Mouse (Mus musculus): ENCODE measurements around the gene Adh7. TPM values are rescaled to one million over a fixed set of nuclear protein-coding genes. Genes with fewer than 3 reads are reported as not detected.

Gene Adh7
- polyA plus RNA-seq, 1 experiment = 0.02 TPM

- no peak for DNase-seq (ENCODE audit: extremely low spot score in 1 of 2, low spot score in 1 of 2)
Measured at GRCm38 (mm10) chr3:138222511-138222910, 5.0 kb downstream of the Adh7 start.

GRCm38 (mm10) chr3:138222952-138223351 is 5.4 kb downstream of the Adh7 start:
- peak; percentile 19 to 78 for DNase-seq (ENCODE audit: extremely low spot score in 1 of 2, low spot score in 1 of 2)

- DNase-seq (ENCODE audit: extremely low spot score in 1 of 2, low spot score in 1 of 2) = no peak
Measured at GRCm38 (mm10) chr3:138224363-138224954, 6.9 kb downstream of the Adh7 start.

GRCm38 (mm10) chr3:138225331-138225730 is 7.8 kb downstream of the Adh7 start:
- no peak for DNase-seq (ENCODE audit: extremely low spot score in 1 of 2, low spot score in 1 of 2)

- no peak for DNase-seq (ENCODE audit: extremely low spot score in 1 of 2, low spot score in 1 of 2)
Measured at GRCm38 (mm10) chr3:138225853-138226252, 8.3 kb downstream of the Adh7 start.

- DNase-seq (ENCODE audit: extremely low spot score in 1 of 2, low spot score in 1 of 2) = no peak
Measured at GRCm38 (mm10) chr3:138226476-138226875, 8.9 kb downstream of the Adh7 start.

GRCm38 (mm10) chr3:138227082-138227481 is 9.5 kb downstream of the Adh7 start:
- DNase-seq (ENCODE audit: extremely low spot score in 1 of 2, low spot score in 1 of 2) = no peak

- no peak for DNase-seq (ENCODE audit: extremely low spot score in 1 of 2, low spot score in 1 of 2)
Measured at GRCm38 (mm10) chr3:138227782-138228181, 10.2 kb downstream of the Adh7 start.

GRCm38 (mm10) chr3:138229448-138229847 is 11.9 kb downstream of the Adh7 start:
- no peak for DNase-seq (ENCODE audit: extremely low spot score in 1 of 2, low spot score in 1 of 2)

GRCm38 (mm10) chr3:138230266-138230665 is 12.7 kb downstream of the Adh7 start:
- DNase-seq (ENCODE audit: extremely low spot score in 1 of 2, low spot score in 1 of 2) = no peak

GRCm38 (mm10) chr3:138231531-138231930 is 14.0 kb downstream of the Adh7 start:
- no peak for DNase-seq (ENCODE audit: extremely low spot score in 1 of 2, low spot score in 1 of 2)

- no peak for DNase-seq (ENCODE audit: extremely low spot score in 1 of 2, low spot score in 1 of 2)
Measured at GRCm38 (mm10) chr3:138236546-138237163, 19.1 kb downstream of the Adh7 start.

- DNase-seq (ENCODE audit: extremely low spot score in 1 of 2, low spot score in 1 of 2) = no peak
Measured at GRCm38 (mm10) chr3:138238046-138238445, 20.5 kb downstream of the Adh7 start.

- DNase-seq (ENCODE audit: extremely low spot score in 1 of 2, low spot score in 1 of 2) = no peak
Measured at GRCm38 (mm10) chr3:138239461-138239860, 21.9 kb downstream of the Adh7 start.

- DNase-seq (ENCODE audit: extremely low spot score in 1 of 2, low spot score in 1 of 2) = no peak
Measured at GRCm38 (mm10) chr3:138240411-138240810, 22.9 kb downstream of the Adh7 start.

GRCm38 (mm10) chr3:138240942-138241341 is 23.4 kb downstream of the Adh7 start:
- DNase-seq (ENCODE audit: extremely low spot score in 1 of 2, low spot score in 1 of 2) = no peak

GRCm38 (mm10) chr3:138241371-138241770 is 23.8 kb downstream of the Adh7 start:
- DNase-seq (ENCODE audit: extremely low spot score in 1 of 2, low spot score in 1 of 2) = no peak

GRCm38 (mm10) chr3:138242021-138242726 is 24.6 kb downstream of the Adh7 start:
- no peak for DNase-seq (ENCODE audit: extremely low spot score in 1 of 2, low spot score in 1 of 2)

- no peak for DNase-seq (ENCODE audit: extremely low spot score in 1 of 2, low spot score in 1 of 2)
Measured at GRCm38 (mm10) chr3:138242933-138243332, 25.4 kb downstream of the Adh7 start.

GRCm38 (mm10) chr3:138244338-138244874 is 26.8 kb downstream of the Adh7 start:
- DNase-seq (ENCODE audit: extremely low spot score in 1 of 2, low spot score in 1 of 2) = no peak

GRCm38 (mm10) chr3:138246511-138247020 is 29.0 kb downstream of the Adh7 start:
- no peak for DNase-seq (ENCODE audit: extremely low spot score in 1 of 2, low spot score in 1 of 2)

All from frontal cortex, adult 2 months (tissue).